Mouse (Mus musculus) heart, postnatal 4 days (tissue): Measurements from ENCODE around the gene Stbd1. TPM values are rescaled to one million over a fixed set of nuclear protein-coding genes. Genes with fewer than 3 reads are reported as not detected.
A peak's percentile ranks its signal among the peaks of the same experiment; 100 is the strongest.

ENCODE experiments used
- DNase-seq: peaks from one replicate; pipeline ENCODE4 v3.0.0; 2021
- total RNA-seq, 2 experiments: library from RNA; stranded (reverse); gene quantifications; 2 replicates each; pipeline ENCODE4 v1.2.3; 2021

The Stbd1 gene
- total RNA-seq, result 10 to 100 TPM; 24.3 to 27.3 TPM

GRCm38 (mm10) chr5:92602691-92603690, at the start of gene Stbd1:
Stbd1 (plus strand) TSS chr5:92603041.
- peak; percentile 81 for DNase-seq

DNA sequence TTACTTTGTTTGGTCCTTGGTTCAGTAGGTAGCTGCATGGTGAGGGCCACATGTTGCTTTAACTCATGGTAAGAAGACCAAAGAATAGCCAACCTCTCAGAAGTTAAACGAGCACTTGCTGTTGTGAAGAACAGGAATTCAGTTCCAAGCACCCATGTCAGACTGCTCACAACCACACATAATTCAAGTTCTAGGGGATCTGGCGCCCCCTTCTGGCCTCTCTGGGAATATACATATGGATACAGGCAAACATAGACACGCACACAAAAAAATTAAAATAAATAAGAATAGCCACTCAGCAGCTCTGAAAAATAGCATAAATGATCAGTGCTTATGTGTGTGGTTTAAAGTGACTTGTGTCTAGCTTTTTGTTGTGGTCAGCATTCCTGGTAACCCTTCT, 48.9 kb upstream of the Stbd1 start:
- no peak for DNase-seq

DNA sequence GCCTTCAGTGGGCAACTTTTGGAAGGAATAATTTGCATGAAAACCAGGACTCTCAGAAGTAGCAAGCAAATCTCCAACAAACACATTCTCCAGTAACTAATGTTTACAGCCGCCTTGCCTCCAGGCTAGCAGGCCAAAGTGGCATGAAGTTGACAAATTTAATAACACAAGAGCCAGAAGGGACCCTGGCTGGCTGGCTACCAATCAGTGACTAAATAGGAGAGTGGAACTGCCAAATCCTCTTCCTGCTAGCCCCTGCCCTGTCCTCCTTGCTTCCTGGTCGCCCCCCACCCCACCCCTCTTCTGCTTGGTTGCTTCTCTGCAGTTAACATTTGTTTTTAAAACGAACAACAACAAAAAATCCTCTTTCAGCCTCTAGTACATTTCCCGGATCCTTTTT, 48.4 kb upstream of the Stbd1 start:
- DNase-seq, result no peak

DNA sequence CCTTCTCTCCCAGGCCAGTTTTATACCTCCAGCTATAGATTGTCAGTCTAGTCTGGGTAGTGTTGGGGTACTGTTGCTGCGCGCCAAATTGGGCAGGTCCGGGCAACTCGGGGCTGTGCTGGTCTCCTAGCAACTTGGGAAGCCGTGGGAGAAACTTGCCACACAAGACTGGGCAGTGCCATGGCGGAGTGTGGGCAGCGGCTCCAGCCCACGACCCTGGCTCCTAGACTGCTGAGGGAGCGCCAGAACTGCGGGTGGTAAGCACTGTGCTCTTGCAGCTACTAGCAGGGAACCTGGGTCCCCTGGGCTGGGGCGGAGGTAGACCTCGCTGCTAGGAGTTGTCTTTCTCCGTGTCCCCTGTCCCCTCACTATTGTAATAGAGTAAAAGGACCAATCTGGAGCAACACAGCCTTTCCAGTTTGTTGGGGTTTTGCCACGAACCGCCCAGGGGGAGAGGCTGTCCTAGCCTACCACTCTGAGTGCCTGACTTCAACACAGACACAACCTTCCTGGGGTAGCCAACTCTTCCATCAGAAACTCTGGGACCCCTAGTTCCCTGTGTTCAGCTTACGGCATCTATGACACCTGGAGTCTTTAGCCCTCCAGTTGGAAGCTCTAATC, 47.8 kb upstream of the Stbd1 start, which contains the start of gene Fam47e:
Gene Fam47e, plus strand, starts transcription at position 179 of the 621 bp plus-strand sequence.
- DNase-seq, result no peak

DNA sequence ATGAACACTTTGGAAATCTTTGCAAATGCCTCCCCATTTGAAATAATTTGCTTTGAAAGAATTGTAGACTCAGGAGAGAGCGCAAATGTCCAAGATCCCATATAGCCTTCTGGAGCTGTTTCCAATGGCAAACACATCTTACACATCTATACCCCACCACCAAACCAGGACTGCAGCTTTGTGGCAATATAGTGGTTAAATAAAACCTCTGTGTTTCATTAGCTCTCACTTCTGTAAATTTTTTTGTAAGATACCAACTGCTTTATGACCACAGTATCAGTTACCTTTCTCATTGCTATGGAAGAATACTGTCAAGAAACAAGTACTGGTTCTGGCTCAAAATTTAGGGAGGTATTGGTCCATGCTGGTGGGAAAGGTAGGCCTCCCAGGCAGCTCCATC, 46.9 kb upstream of the Stbd1 start:
- no peak for DNase-seq

- no peak for DNase-seq
Measured at GRCm38 (mm10) chr5:92557508-92557907, 45.3 kb upstream of the Stbd1 start.

DNA sequence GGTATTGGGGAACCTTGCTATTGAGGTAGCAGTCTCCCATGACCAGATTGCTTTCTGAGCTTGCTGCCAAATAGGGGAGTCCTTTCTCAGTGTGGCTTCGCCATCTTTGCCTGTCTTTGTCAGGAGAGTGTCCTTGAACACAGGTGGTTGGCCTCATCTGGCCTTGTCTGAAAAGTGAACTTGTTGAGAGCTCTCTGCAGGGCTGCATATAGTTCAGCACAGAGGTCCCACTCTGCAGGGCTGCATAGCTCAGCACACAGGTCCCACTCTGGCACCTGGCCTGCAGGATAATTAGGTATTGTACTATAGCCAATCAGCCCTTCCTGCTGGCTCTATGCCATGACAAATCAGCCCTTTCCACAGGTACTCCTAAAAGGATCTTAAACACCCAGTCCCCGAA, 42.6 kb upstream of the Stbd1 start:
- DNase-seq, result no peak

- no peak for DNase-seq
Measured at GRCm38 (mm10) chr5:92562002-92562401, 40.8 kb upstream of the Stbd1 start.

- DNase-seq, result no peak
Measured at GRCm38 (mm10) chr5:92571232-92571631, 31.6 kb upstream of the Stbd1 start.

DNA sequence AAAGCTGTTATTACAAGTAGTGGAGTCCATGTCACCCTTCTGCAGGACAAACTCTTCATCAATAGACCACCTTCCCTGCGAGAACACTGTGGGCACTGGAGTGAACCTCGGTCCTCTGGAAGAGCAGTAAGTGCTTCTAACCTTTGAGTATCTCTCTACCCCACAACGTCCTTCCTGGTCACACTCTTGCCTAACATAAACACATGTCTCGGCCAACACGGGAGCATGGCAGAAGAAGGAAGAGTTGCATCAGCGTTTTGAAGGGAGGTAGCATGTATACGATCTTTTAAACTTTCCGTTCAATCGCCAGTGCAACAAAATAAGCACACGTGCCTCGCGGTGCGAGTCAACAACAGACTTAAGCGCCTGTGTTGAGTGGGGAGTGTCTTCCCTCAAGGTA, 23.3 kb upstream of the Stbd1 start:
- DNase-seq, result no peak

GRCm38 (mm10) chr5:92585932-92586331, 16.9 kb upstream of the Stbd1 start:
- no peak for DNase-seq

DNA sequence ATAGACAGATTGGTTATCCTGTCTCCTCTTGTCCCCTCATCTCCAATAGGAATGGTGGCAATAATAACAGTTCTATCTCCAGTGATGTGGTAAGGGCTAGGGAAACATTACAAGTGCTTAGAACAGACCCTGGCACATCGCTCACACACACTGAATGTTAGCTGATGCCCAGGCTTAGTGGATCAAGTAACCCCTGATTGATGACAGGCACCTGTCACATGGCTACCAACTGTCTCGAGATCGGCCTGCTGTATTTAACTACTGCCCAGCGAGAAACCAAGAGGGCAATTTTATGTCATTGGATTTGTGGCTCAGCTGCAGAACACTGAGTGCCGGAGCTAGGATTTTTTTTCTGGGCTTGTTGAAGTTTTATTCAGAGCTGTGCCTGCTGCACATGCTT, 7.8 kb upstream of the Stbd1 start:
- DNase-seq, result no peak

DNA sequence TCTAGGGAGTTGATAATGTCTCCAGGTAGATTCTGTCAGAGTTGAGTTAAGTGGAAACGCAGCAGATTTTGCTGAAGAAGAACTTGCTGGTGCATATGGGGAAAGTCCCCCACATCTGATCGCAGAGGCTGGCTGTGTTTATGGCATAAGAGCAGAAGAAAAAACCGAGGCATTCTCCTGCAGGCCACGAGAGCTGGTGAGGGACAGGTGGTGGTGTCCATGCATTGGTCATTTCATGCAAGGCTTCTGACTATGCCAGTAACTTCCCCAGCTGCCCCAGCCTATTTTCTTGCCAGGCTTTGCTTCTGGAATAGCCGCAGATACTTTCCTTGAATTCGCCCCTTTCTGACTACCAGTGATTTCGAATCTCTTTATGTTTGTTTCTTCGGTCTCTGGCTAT, 6.0 kb upstream of the Stbd1 start:
- no peak for DNase-seq

- DNase-seq, result no peak
Measured at GRCm38 (mm10) chr5:92599030-92599429, 3.8 kb upstream of the Stbd1 start.

GRCm38 (mm10) chr5:92604452-92605247, 1.8 kb downstream of the Stbd1 start:
- peak; percentile 57 for DNase-seq

- DNase-seq, result no peak
Measured at GRCm38 (mm10) chr5:92607492-92608229, 4.8 kb downstream of the Stbd1 start.

GRCm38 (mm10) chr5:92612756-92613155, 9.9 kb downstream of the Stbd1 start:
- DNase-seq, result no peak

GRCm38 (mm10) chr5:92621883-92622282, 19.0 kb downstream of the Stbd1 start:
- DNase-seq, result no peak

DNA sequence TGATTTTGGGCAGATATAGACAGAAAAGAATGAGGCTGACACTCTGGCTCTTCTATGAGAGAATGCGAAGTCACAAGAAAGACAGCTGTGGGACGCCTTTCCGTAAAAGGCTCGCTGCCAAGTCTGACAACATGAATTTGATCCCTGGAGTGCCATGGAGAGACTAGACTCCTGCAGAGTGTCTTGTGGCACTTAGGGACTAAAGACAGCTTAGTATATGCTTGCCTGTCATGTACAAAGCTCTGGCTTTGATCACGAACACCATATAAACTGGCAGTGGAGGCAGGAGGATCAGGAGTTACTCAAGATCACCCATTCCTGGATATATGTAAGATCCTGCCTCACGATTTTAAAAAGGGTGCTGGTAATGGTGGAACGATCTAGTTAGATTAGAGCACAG, 25.1 kb downstream of the Stbd1 start:
- DNase-seq, result peak; percentile 58

DNA sequence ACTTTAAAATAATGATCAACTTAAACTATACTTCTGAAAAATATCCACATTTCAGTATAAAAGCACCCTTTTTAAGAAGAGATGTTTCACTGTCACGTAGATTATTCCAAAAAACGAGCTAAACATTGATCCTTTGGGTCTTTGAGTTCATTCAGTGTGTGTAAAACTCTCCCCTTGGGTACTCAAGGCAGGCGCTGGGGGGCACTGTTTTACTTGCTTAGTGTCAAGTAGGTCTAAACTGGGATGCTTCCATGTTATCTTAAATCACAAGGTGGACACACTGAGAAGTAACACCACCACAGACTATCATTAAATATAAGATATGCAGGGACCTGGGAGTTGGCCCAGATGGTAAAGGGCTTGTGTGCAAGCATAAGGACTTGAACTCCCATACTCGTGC, 30.7 kb downstream of the Stbd1 start:
- no peak for DNase-seq

DNA sequence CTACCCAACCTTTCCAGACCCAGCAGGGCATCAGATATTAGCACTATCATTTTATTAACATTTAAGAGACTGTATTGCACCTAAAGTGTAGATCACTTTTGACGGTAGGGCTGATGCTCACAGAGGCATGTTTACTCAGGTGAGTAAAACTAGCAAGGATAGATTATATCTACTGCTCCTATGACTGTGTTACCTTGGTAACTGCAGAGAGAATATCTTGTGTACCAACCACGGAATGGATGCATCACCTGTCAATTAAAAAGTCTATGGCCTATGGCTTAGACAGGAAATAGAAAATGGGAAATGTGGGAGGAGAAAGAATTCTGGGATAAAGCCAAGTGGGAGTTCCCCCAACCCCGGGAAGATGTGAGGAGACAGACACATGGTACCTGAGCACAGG, 32.1 kb downstream of the Stbd1 start:
- no peak for DNase-seq

- no peak for DNase-seq
Measured at GRCm38 (mm10) chr5:92635891-92636290, 33.0 kb downstream of the Stbd1 start.
